Mouse (Mus musculus) frontal cortex, postnatal 36 days (tissue): Measurements from ENCODE around the gene Jhy.

Experiments
- DNase-seq, 2 experiments: peaks; one replicate each; pipeline ENCODE4 v3.0.0; 2022; ENCODE audit warnings: low spot score in 2 of 2

Gene Jhy

DNA sequence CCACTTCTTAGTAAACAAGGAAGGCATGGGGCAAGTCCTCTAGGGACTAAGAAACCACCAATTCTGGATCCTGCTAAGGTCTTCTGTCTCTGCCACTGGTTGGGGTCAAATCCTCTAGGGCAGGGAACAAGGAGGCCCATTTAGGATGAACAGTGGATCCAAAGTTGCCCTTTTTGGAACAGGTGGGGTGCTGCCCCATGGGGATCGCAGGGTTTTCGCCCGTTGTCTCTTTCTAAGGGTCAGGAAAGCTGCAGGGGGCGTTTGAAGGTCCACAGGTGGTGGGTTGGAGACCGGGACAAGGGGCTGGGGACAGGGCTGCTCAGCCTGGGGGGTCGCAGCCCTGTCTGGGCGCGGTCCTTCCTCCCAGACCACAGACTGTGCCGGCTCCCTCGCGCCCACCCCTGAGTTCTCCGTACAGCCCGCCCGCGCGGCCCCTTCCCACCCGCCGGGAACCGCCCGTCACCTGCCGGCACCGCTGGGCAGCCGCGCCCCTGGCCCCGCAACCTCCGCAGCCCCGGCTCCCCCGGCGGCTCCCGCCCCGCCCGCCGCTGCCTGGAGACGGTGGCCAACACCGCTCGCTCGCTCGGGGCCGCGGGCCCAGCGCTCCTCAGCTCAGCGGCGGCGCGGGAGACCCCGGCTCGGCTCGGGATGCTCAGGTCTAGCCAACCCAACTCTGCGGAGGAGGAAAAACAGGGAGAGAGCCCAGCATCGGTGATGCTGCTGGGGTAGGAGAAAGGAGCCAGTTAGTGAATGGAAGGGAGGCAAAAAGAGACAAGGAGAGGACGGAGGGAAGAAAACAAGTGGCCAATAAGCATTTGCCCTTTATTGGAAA, at the start of gene Jhy:
Gene Jhy (minus strand): TSS at position 533 of the 832 bp plus-strand sequence.
- DNase-seq = no peak

DNA sequence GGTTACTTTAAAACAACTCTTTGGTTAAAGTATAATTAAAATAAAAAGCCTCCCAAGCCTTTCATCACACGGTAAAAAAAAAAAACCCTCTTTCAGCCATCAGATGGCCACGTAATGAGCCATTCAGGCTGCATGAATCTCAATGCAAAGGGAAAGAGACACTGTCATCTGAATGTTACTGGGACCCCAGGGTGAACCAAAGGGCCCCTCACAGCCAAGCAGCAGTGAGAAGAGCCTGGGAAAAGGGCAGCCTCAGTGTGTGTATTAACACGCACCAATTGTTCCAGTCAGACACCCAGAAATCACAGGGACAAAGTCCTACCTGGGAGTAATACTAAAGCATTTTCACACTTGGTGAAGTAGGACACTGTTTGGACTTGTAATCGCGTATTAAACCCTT, 48.5 kb upstream of the Jhy start:
- no peak for DNase-seq

DNA sequence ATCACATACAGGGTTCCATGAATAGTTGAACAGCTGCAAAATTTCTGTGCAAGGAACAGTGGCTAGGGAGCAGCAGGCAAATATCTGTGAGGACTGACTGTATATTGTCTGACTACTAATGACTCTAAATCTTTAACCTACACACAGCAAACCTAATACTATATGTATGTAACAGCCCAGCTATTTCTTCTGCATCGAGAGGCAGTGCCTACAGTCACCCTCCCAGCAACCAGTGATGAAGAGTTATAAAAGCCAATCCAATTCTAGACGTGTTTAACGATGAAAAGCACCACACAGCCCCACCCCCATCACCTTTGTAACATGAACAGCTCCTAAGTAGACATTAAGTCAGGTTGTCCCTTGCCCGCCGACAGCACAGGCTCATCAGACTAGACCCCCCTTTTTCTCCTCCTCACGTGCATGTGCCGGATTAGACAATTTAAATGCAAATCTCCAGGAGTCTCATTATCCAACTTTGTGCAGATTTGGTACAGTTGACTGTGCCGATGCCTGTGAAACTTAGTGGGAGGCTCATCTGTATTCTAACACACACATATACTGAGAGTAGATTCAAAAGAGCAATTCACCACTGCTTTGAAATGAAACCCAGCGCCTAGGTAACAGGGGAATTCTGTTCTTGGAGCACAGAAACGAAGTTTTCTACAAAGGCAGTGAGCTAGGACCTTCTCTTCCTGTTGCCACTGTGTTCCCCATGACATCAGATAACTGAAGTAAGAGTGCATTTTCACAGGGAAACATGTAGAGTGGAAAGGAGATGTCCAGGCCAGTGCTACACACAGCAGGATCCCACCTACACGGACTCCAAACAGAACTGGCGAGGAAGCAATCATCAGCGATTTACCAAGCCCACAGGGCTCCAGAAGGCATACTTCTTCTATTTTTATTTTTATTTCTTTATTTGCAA, 47.9 kb upstream of the Jhy start:
- peak in 1 of 2 experiments; percentile 47 for DNase-seq

DNA sequence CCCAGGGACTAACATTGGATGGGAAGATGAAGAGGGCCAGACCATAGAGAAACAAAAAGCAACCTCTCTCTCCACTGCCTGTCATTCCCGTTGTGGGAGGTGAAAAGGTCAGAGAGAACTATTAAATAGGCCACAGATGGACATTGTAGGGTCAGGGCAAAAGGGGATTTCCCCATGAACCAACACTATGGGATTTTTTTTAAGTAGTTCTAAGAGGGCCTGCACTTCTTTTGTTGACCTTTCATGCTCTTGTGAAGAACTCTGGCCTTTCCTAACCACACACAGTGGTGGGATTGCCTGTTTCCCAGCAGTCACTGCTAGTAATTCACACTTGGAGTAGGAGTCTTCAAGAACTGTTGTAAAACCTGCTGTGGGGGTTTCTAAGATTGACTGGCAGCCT, 43.9 kb upstream of the Jhy start:
- DNase-seq = no peak

DNA sequence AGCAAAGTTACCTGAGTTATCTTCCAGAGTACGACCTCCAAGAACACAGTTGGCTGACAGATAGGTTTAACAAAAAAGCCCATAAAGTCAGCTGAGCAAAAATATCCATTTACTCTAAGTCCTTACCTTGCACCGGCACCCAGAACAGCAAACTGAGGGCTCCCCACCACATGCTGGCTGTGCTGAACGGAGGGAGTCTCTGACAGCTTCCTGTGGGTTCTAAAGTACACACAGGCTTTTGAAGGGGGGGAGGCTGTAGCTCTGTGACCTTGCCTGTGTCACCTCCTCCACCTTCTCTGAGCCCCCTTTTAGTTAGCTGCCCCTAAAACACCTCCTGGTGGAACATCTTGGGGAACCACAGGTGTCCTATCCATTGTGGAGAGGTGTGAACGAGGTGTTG, 40.5 kb upstream of the Jhy start, which contains the start of gene Crtam:
Gene Crtam (minus strand): TSS at position 214 of the 400 bp plus-strand sequence.
- no peak for DNase-seq

DNA sequence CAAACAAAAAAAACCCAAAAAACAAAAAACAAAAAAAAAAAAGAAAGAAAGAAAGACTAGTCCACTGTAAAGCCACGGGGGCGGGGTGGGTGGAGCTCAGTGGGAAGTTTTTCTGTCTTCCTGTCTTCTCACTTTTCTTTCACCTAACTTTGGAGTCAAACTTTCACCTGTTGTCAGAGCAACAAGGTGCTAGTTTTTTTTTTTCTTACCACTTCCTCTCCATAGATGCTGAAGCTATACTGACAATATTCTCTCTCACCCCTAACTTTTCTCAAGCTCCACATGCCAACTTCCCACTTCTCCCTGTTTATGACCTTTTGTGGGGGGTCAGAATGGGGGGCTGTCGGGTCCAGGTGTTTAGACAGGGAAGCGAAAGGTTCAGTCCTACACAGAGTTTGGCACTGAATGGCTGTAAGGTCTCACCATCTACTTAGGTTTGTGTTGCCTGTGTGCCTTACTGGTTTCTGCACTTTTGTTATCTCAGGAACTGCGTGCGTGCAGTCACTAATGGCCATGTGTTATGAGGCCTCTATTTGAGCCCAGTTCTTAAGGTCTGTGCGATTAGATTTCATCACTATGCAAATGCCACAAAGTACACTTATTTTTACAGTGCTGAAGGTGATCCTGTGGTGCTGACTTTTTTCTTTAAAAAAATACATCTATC, 33.3 kb upstream of the Jhy start:
- DNase-seq = no peak

DNA sequence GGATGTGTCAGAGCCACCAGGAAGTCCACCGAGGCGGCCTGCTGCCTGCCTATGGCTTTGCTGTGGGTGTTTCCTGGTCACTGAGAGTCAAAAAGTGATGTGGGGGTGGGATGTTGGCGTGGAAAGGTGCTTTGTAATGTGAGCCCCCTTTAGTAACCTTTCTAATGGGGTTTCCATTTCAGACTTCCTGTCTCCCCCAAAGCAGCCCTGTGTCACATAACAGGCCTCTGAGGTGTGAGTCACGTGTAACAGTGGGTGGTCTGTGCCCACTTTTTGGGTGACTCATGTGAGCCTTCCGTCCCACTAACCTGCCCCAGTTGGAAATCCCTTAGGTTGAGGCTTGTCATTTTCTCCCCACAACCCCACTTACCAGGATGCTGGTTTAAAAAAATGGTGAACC, 30.2 kb upstream of the Jhy start:
- no peak for DNase-seq

DNA sequence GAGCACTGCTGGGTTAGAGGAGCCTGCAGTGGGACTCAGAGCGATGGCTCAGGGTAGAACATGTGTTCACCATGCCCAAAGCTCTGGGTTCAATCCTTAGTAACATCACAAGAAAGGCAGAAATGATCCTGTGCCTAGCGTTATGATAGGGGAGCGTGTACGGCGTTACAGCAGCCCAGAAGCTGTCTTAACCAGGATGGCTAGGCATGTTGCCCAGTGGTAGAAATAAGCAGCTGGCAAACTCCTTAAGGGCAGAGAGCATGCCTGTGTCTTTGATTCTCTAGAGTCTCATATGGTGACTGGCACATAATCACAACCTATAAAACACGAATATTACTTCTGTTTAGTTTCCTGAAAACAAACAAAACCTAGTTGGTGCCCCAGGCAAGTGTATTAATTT, 27.6 kb upstream of the Jhy start:
- no peak for DNase-seq

DNA sequence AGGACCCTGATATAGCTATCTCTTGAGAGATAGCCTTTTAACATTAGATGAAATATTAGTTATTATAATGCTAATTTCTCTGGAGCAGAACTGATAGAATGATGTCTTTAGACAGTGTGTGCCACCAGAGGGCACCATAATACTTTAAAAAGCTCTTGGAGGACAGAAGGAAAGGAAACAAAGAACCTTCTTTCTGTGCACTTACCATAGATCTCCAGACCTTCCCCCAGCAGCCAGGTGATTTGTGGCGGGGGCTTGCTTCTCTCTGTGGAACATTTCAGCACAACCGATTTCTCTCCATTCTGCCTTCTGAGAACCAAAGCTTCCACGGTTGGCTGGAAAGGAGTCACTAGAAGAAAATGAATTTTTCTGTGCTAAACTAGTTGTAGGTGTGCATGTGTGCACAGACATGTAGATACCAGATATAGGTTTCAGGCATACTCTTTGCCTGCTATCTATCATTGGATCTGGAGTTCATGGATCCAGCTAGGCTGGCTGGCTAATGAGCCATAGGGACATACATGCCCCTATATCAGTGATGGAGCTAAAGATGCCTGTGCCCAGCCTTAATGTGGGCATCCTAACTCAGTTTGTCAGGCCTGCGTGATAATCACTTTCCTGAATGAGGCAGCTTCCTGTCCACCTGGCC, 26.1 kb upstream of the Jhy start:
- DNase-seq = peak; percentile 60 to 71

DNA sequence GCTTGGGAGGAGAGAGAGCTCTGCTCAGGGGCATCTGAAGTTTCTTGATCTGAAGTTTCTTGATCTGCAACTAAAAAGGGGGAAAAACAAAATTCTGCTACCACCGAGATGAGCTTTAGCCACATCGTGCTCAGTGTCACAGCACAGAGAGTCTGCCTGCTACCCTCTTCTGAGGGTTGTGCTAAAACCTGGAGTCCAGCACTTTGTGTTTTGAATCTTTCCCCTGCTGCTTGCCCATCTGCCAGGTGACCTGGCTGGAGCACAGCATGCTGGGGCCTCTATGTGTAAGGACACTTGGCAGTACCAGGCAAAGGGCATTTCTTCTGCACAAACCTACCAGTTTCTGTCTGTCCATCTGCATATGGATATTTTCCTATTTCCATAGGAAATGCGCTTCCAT, 20.4 kb upstream of the Jhy start:
- no peak for DNase-seq

DNA sequence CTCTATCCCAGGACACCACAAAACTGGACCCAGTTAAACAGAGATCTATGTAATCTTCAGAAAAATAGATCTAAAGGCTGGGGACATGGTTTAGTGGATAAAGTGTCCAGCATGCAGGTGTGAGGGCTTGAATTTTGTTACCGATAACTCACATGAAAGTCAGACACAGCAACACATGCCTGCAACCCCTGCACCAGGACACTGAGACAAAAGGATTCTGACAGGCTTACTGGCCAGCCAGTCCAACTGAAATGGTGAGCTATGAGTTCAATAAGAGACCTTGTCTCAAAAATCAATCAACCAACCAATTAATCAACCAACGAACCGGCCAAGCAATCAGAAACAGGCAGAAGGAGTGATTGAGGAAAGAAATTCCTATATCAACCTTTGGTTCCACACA, 19.8 kb upstream of the Jhy start:
- DNase-seq = no peak

DNA sequence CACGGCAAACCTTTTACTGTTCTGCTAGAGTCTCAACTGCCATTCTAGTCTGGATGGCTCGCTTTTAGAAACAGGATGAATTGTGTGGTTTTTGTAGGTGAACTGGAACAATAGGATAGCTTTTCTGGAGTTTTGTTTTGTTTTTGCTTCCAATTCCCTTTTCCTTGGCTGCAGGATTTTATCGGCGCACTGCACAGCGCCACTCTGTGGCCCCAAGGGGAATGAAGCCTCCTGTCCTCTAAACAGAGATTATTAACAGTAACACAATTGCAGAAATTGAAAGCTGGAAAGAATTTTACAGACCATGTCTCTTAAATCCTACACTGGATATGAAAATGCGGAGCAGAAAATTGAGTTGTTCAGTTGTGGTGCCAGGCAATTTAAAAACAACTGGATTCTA, 18.6 kb upstream of the Jhy start:
- DNase-seq = peak in 1 of 2 experiments; percentile 36

DNA sequence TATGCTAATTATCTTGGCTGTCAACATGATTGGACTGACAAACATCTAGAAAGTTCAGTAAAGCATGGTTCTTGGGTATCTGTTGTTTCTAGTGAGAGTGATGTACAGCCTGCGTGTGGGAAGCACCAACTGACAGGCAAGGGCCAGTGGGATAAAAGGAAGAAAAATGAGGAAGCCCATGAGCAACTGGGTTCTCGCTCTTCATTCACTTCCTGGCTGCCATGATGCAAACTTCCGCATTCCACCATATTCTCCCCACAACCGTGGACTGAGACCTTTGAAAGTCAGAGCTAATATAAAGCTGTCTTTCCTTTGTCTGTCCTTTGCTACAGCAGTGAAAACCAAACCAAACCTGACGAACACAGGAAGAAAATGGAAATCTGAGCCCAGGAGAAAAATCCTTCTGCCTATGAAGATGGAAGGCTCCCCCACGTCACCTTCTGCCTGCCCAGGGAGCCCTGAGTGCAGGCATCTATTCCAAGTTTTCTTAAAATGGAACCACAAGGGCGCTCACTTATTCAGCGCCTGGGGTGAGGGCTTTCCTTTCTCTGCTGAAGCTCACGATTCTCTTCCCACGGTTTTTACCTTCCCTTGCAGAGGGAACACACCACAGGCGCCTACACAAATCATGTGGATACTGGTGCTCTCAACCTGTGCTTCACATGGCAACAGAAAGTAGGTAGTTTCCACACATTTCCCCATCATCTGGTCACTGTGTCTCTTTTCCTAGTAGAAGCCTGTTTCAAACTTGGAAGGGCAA, 10.3 kb upstream of the Jhy start:
- DNase-seq = peak in 1 of 2 experiments; percentile 23

DNA sequence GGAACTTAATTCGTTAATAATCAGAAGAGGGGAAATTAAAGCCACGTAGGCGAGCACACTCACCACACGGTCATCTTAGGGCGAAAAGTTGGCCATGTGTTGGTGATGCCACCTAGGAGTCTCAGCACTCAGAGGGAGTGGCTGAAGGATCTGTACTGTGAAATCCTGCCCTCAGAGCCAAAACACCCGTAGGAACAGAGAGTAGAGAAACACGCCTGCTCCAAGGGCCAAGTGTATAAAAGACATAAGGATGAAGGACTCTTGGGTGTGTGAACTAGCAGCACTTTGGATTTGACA, 448 bp upstream of the Jhy start:
- no peak for DNase-seq

DNA sequence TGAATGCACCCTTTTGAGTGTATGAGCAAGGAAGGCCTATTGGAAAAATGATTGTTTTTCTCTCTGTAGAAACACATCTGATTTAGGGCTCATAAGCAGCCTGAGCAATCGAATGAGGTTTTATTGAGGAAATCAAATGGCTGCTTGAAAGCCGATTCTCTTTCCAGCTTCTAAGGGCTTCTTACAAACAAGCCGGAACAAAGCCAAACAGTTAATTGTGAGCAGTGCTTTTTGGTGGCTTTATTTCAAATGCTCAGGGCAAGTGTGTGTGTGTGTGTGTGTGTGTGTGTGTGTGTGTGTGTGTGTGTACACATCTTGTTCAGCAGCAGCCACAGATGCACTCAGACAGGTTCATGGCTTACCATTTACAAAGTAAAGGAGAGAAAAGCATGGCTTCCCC, 2.5 kb downstream of the Jhy start:
- no peak for DNase-seq

DNA sequence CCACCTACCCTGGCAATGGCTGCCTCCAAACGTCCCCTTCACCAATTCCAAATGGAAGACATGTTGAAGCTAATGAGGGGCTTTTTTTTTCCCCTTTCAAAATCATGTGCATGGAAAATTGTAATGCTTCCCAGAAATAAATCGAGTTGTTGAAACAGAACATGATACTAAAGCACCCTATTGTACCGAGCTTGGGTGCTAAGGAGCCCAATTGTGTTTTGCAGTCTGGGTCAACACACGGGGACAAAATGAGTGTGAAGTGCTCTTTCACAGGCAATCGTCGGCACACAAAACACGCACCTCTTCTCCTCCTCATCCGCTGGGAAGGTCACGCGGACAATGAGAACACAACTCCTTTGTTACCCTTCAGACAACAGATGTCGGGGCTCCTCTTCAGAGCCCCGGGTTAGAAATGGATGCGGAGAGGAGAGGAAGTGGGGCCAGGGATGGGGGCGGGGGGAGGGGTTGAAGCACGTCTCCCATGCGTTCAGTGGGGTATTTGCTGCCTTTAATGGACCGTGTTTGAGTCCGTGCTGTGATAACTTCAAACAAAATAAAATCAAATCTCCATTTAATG, 14.8 kb downstream of the Jhy start:
- no peak for DNase-seq

DNA sequence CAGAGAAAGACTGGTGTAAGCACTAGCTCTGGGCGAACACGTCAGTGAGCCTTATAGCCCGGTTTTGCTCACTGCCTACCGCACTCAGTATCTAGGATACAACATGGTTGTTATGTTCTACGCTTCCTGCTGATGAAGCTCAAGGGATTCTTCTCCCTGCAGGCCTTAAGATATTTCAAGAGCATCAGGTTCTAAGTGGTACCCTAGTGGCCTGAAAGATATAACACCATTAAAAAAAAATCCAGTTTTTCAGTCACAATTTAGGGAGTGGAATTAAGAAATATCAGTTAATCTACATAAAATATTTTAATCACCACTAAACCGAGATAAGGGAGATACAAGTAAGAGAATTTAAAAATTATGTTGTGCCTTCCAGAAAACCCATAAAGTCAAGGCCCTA, 15.4 kb downstream of the Jhy start:
- DNase-seq = no peak

DNA sequence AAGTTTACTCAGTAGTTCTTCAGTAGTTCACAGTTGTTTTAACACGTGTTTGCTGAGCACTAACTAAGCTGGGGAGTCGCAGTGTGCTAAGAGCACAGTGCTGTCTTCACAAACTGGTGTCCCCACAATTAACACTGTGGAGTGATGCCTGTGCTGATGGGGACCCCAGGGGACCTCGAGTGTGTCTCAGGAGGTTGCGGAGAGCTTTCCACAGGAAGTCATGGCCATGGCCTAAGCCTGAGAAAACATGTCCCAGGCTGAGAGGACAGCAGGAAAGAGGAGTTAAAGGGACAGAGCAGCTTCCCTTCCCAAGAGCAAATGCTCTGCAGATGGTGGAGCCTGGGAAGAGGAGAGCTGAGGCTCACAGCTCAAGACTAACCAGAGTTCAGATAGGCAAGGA, 16.8 kb downstream of the Jhy start:
- DNase-seq = no peak

DNA sequence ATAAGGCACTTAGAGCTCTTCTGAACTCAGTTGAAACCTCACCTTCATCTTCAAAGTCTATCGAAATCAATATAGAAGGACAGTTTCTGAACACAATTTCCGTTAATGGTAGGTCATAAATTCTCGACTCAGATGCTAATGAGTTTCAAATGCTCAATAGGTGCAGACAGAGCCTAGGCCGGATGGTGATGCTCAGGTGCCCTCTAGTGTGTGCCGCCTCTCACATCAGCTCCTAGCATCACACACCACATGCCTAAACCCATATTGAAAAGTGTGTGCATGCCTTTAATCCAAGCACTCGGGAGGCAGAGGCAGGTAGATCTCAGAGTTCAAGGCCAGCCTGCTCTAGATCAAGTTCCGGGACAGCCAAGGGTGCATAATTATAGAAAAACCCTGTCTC, 26.5 kb downstream of the Jhy start:
- no peak for DNase-seq

DNA sequence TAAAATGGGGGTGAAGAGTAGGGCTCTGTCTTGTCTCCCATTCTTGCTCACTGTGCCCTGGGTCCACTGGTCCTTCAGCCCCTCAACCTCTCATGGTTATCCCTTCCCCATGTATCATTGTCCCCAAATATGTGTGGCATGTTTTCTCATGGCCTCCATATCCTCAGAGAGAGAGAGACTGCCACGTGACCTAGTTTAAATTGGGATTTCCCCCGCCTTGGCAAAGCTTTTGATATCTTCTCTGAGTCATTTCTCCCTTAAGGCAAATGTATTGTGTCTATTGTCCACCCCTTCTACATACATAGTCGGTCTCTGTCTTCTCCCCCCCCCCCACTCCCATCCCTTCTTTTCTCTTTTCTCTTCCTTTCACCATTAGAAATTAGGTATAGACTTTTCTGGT, 30.6 kb downstream of the Jhy start:
- DNase-seq = no peak
